In the genomic region with DNA sequence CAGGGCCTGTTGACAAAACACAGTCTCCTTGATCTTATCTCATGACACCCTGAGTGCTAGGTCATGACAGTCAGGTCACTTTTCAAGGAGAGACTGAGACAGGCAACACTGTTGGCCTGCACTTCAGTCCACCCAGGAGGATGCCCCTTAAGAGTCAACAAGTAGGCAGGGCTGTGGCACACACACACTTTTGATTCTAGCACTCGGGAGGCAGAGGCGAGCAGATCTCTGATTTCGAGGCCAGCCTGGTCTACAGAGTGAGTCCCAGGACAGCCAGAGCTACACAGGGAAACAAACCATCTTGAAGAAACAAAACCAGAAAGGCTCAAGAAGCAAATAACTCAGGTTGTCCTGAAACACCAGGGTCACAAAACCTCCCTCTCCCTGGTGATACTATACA, we compare ENCODE assay signal across 22 mouse cellular contexts. TPM values are rescaled to one million over a fixed set of nuclear protein-coding genes. Genes with fewer than 3 reads are reported as not detected.
DNase-seq lines count a peak whose midpoint lies in the region; ATAC-seq and TF ChIP-seq lines count a peak whose summit lies in the region.
"Had no signal": no experiment of that assay in that cellular context is flagged by ENCODE, and none has a peak within 500 bp of the region (broad histone marks: within the 10 kb centered on the region; RNA-seq: fewer than 3 reads in every experiment).

No protein-coding gene starts in this region.

- ATAC-seq in liver, embryonic 13.5 days (ENCODE audit: low read depth): no peak
- no peak for ATAC-seq in liver, postnatal 0 days
- ATAC-seq in midbrain, embryonic 11.5 days (ENCODE audit: low FRiP score): no peak
- no peak for ATAC-seq in midbrain, postnatal 0 days (ENCODE audit: low FRiP score)
- ATAC-seq: activated CD4-positive, CD25-positive, alpha-beta regulatory T cell, adult 4 months; CD4-positive, CD25-positive, alpha-beta regulatory T cell, adult 4 months; Patski had no signal

- no peaks in the 10 kb centered on the region for H3K9me3 ChIP-seq in liver, embryonic 13.5 days (replicated peaks)
- H3K9me3 ChIP-seq in liver, postnatal 0 days (ENCODE audit: low read length): no peaks in the 10 kb centered on the region
- H3K9me3 ChIP-seq in midbrain, embryonic 11.5 days (ENCODE audit: control insufficient read depth, low read length): no peaks in the 10 kb centered on the region
- H3K9me3 ChIP-seq in midbrain, postnatal 0 days (ENCODE audit: low read length): no peaks in the 10 kb centered on the region
- H3K9me3 ChIP-seq: G1E had no signal

- no peak overlapping the region for H3K4me2 ChIP-seq in liver, embryonic 13.5 days
- H3K4me2 ChIP-seq in liver, postnatal 0 days (ENCODE audit: low read depth, low read length): no peak overlapping the region
- H3K4me2 ChIP-seq in midbrain, embryonic 11.5 days: no peak overlapping the region
- H3K4me2 ChIP-seq in midbrain, postnatal 0 days (ENCODE audit: low read depth, low read length, poor library complexity, severe bottlenecking): no peak overlapping the region

- H3K4me1 ChIP-seq in liver, embryonic 13.5 days (replicated peaks): peaks cover 36% of the 10 kb centered on the region
- H3K4me1 ChIP-seq in liver, postnatal 0 days (ENCODE audit: insufficient read depth): peaks cover 9% of the 10 kb centered on the region
- H3K4me1 ChIP-seq in midbrain, embryonic 11.5 days (ENCODE audit: control insufficient read depth, insufficient read depth, low read length): 0 out of 2 replicates have a peak, but pooled peaks cover 6% of the 10 kb centered on the region
- no peaks in the 10 kb centered on the region for H3K4me1 ChIP-seq in midbrain, postnatal 0 days (ENCODE audit: insufficient read depth, low read length)

- no peak overlapping the region for H3K4me3 ChIP-seq in liver, embryonic 13.5 days (replicated peaks)
- no peak overlapping the region for H3K4me3 ChIP-seq in liver, postnatal 0 days (ENCODE audit: low read depth, low read length)
- no peak overlapping the region for H3K4me3 ChIP-seq in midbrain, embryonic 11.5 days (ENCODE audit: low read depth, low read length)
- H3K4me3 ChIP-seq in midbrain, postnatal 0 days (ENCODE audit: low read depth, low read length): no peak overlapping the region

- no peaks in the 10 kb centered on the region; the same call in 1 of the 2 replicates for H3K27me3 ChIP-seq in liver, embryonic 13.5 days
- no peaks in the 10 kb centered on the region for H3K27me3 ChIP-seq in liver, postnatal 0 days (ENCODE audit: insufficient read depth, low read length)
- H3K27me3 ChIP-seq in midbrain, embryonic 11.5 days (ENCODE audit: control insufficient read depth, insufficient read depth, low read length): no peaks in the 10 kb centered on the region
- H3K27me3 ChIP-seq in midbrain, postnatal 0 days (ENCODE audit: insufficient read depth, low read length): no peaks in the 10 kb centered on the region
- H3K27me3 ChIP-seq: CH12.LX, Patski had no signal

- no peak overlapping the region for H3K9ac ChIP-seq in liver, embryonic 13.5 days
- H3K9ac ChIP-seq in liver, postnatal 0 days (replicated peaks): no peak overlapping the region
- no peak overlapping the region for H3K9ac ChIP-seq in midbrain, embryonic 11.5 days (ENCODE audit: low read length)
- H3K9ac ChIP-seq in midbrain, postnatal 0 days (replicated peaks; ENCODE audit: low read length, poor library complexity, severe bottlenecking): no peak overlapping the region

- TF ChIP-seq CTCF in liver, postnatal 0 days (IDR thresholded peaks at IDR 0.05; ENCODE audit: low read depth): no peak
- TF ChIP-seq CTCF in midbrain, postnatal 0 days (IDR thresholded peaks at IDR 0.05): no peak

- H3K27ac ChIP-seq in liver, embryonic 13.5 days: peak overlapping the region; percentile 35; the same call in 1 of the 2 replicates
- no peak overlapping the region for H3K27ac ChIP-seq in liver, postnatal 0 days (ENCODE audit: low read depth)
- H3K27ac ChIP-seq in midbrain, embryonic 11.5 days (ENCODE audit: low read depth, low read length): no peak overlapping the region
- no peak overlapping the region for H3K27ac ChIP-seq in midbrain, postnatal 0 days (ENCODE audit: low read depth, low read length)

- H3K36me3 ChIP-seq in liver, embryonic 13.5 days: no peaks in the 10 kb centered on the region
- no peaks in the 10 kb centered on the region for H3K36me3 ChIP-seq in liver, postnatal 0 days (replicated peaks; ENCODE audit: insufficient read depth, low read length)
- H3K36me3 ChIP-seq in midbrain, embryonic 11.5 days (ENCODE audit: control insufficient read depth, insufficient read depth, low read length): no peaks in the 10 kb centered on the region
- H3K36me3 ChIP-seq in midbrain, postnatal 0 days (ENCODE audit: insufficient read depth, low read length): no peaks in the 10 kb centered on the region
- H3K36me3 ChIP-seq: G1E had no signal

- TF ChIP-seq EP300 in liver, postnatal 0 days (IDR thresholded peaks at IDR 0.05; ENCODE audit: low read depth): no peak

- DNase-seq in cerebellum, adult 11-12 months: peak; percentile 3
- no peak for DNase-seq in cerebellum, postnatal 36 days
- DNase-seq in heart, adult 11 months: peak; percentile 63
- no peak for DNase-seq in heart, adult 8-10 months (ENCODE audit: low spot score)
- no peak for DNase-seq in liver, embryonic 13.5 days
- no peak for DNase-seq in liver, postnatal 0 days
- peak; percentile 75 for DNase-seq in midbrain, embryonic 11.5 days (ENCODE audit: low spot score, missing footprints)
- DNase-seq in midbrain, postnatal 0 days (ENCODE audit: low spot score): no peak
- DNase-seq: adrenal gland, adult 2 months; adrenal gland, adult 8-10 months; adrenal gland, postnatal 10 days; adrenal gland, postnatal 14 days; adrenal gland, postnatal 25 days; adrenal gland, postnatal 36 days; B cell, adult 2 months; cerebellum, adult 11 months; cerebellum, adult 18-20 months had no signal

- WGBS in liver, embryonic 13.5 days (ENCODE audit: insufficient replicate concordance): 87% methylated on average over 3 of the region's 3 CpGs
- 85% methylated on average over 3 of the region's 3 CpGs for WGBS in liver, postnatal 0 days (ENCODE audit: insufficient replicate concordance)
- WGBS in midbrain, embryonic 11.5 days: 93% methylated on average over 3 of the region's 3 CpGs
- 85% methylated on average over 3 of the region's 3 CpGs for WGBS in midbrain, postnatal 0 days

RNA-seq across cellular contexts. Expression of gene Ankrd9, which starts 10.6 kb away (rescaled TPM):
- total RNA-seq in heart, adult 8-10 months (2022): 10 to 100 TPM; 61.3 to 73.8 (median 68.6) TPM
- polyA plus RNA-seq in liver, embryonic 13.5 days (2015; fragmentation: Nextera tagmentation; extraction: Ambion mirVana): 54.2 and 57.6 TPM in 2 replicates
- polyA plus RNA-seq in liver, postnatal 0 days (2015; fragmentation: Nextera tagmentation; extraction: Ambion mirVana): 15.9 and 16.5 TPM in 2 replicates
- 9.9 and 11.8 TPM in 2 replicates for polyA plus RNA-seq in midbrain, embryonic 11.5 days (2014; fragmentation: Nextera tagmentation; extraction: Ambion mirVana)
- total RNA-seq in midbrain, postnatal 0 days (2014; rRNA removed): 11.8 and 14.0 TPM in 2 replicates
- polyA plus RNA-seq in midbrain, postnatal 0 days (2015; fragmentation: Nextera tagmentation; extraction: Ambion mirVana): 12.1 and 13.4 TPM in 2 replicates

RNA-seq across cellular contexts. Expression of gene Rcor1, which starts 49.7 kb away (rescaled TPM):
- 10 to 100 TPM; 11.9 to 14.3 (median 13.4) TPM for total RNA-seq in heart, adult 8-10 months (2022)
- 5.8 and 6.1 TPM in 2 replicates for polyA plus RNA-seq in liver, embryonic 13.5 days (2015; fragmentation: Nextera tagmentation; extraction: Ambion mirVana)
- polyA plus RNA-seq in liver, postnatal 0 days (2015; fragmentation: Nextera tagmentation; extraction: Ambion mirVana): 3.6 and 4.8 TPM in 2 replicates
- polyA plus RNA-seq in midbrain, embryonic 11.5 days (2014; fragmentation: Nextera tagmentation; extraction: Ambion mirVana): 10.4 and 12.1 TPM in 2 replicates
- 11.3 and 14.9 TPM in 2 replicates for total RNA-seq in midbrain, postnatal 0 days (2014; rRNA removed)
- polyA plus RNA-seq in midbrain, postnatal 0 days (2015; fragmentation: Nextera tagmentation; extraction: Ambion mirVana): 2.5 and 2.7 TPM in 2 replicates

Comparison
In these comparisons a context has a peak if more than half of its experiments do, and no peak if none do; other contexts are left out.
1. DNase-seq: peak in cerebellum, adult 11-12 months (single experiment), heart, adult 11 months (single experiment) and midbrain, embryonic 11.5 days (single experiment); none in cerebellum, postnatal 36 days (0 of 2), heart, adult 8-10 months (single experiment), liver, embryonic 13.5 days (single experiment), liver, postnatal 0 days (single experiment) and midbrain, postnatal 0 days (single experiment).